Mouse (Mus musculus): ENCODE measurements around the gene Stambpl1. TPM values are rescaled to one million over a fixed set of nuclear protein-coding genes. Genes with fewer than 3 reads are reported as not detected.

Stambpl1 gene
- total RNA-seq (2015; ENCODE audit: low replicate concordance) (8.6 and 12.5 TPM in 2 replicates), total RNA-seq (2017; ENCODE audit: low replicate concordance) (2.9 and 9.8 TPM in 2 replicates)

DNA sequence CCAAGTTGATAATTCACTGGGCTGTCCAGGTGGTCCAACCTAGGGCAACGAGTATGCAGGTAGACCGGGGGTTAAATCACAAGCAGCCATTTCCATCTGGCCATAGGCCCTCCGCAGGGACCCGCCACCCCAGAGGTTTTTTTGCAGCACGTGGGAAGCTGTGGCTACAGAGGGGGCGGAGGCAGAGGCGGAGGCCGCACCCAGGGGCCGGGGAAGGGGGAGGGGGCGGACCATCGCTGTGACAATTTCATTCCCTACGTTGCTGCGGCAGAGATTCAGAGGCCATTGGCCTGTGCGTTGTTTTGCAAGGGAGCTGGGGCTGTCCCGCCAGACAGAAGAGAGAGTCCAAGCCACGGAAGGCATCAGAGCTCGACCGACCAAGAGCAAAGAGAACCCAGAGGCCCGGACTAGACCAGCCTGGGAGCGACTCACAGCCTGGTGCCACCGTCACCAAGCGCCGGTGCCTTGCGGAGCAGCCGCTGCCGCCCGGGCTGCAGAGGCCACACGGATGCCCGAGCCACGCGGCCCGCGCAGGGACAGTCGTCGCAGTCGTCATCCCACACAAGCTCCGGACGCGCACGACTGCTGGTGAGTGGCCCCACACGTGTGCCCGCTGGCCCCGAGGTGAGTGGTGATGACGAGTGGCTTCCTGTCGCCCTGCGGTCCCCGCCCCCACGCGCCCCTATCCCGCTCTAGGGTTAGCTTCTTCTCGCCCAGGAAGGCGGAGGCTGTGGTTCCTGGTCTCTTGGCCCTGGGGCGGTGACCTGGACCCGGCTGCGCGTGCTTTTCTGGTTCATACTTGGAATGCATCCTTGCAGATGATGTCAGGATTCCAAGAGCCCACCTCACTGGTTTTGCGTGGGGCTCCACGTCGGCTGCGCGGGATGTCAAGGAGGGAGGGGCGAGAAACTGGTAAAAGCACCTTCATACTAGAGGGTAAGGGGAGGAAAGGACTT, at the start of gene Stambpl1:
TSS of gene Stambpl1 (plus strand) at position 222 of the 956 bp plus-strand sequence.
- ATAC-seq (replicated peaks; ENCODE audit: low FRiP score, poor library complexity, severe bottlenecking), result no peak

GRCm38 (mm10) chr19:34148421-34148820, 43.6 kb upstream of the Stambpl1 start:
- no peak for ATAC-seq (replicated peaks; ENCODE audit: low FRiP score, poor library complexity, severe bottlenecking)

DNA sequence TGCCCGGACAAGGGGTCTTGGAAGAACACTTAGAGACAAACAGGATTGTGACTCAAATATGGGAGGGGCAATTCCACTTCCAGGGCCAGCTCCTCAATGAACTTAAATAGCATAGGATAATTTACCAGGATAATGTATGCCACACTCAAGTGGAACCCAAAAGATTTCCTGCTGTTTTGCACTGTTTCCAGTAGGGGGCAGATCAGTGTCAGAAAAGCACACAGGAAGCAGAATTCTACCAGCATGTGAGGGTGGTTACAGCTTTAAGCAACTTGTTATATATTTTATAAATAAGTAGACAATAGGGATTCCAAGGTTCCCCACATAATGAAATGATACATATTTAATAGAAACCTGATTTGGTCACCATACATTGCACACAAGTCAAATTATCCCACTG, 40.1 kb upstream of the Stambpl1 start:
- ATAC-seq (replicated peaks; ENCODE audit: low FRiP score, poor library complexity, severe bottlenecking), result no peak

DNA sequence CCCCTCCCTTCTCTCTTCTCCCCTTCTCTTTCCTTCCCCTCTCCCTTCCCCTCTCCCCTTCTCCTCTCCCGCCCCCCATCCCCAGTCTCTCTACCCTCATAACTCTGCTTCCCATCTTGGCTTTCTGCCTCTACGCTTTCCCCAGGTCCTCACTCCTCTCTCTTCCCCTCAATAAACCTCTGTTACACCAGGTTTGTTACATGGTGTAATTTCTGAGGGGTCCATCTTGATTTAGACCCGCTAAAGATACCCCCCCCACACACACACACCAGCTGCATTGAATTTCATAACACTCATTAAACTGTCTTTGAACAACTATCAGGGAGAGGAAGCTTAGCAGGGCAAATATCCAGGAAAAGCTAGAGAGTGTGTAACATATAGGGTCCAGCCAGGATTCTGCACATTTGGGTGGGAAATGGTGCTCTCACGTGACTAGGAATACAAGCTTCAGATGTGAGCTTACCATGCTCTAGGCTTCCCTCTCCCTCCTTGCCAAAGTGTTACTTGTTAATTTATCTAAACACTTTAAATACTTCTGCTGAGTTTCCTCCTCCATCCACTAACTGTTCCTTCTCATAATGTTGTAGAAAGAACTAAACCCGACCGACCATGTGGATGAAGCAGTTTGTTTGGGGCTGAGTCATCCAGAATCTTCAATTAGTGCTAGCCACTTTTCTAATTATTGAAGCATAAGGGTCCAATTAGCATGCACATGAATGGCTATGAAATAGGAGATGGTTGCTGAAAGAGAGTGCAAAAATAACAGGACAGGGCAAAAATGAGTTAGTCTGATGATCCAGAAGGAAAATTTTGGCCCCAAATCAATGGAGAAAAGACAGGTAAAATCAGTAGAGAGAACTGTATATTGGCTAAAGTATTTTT, 38.5 kb upstream of the Stambpl1 start:
- no peak for ATAC-seq (replicated peaks; ENCODE audit: low FRiP score, poor library complexity, severe bottlenecking)

DNA sequence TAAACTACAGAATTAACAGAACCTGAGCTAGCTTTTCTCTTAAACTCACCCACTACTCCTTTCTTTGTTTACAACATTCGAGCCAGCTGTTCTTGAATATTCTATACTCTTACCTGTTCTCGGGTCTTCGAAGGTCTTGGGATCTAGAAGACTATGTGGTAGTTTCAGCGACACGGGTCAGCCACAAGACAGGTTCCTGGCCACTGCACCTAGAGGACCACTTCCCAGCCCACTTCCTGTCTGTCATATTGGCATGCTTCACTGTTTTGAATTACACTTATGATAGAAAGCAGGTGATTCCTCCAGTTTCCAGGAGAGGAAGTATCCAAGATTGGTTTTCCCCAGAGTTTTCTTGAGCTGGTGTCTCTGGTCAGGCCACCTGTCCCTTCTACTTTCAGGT, 29.3 kb upstream of the Stambpl1 start:
- no peak for ATAC-seq (replicated peaks; ENCODE audit: low FRiP score, poor library complexity, severe bottlenecking)

DNA sequence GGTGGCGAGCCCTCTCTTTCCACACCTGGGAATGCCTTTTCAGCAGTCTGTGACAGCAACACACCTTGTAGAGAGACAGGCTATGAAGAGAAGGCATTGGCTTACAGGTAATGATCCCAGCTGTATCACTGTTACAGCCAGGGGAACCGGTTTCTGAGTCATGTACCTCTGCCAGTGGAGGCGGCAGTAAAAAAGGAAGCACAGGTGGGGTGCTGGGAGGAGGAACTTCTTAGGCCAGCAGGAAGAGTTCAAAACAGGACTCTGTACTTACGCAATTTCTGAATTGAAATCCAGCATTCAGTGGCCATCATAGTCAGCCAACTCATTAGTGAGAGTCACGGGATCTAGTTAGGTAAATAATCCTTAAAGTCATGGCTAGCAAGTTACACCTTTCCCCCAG, 26.1 kb upstream of the Stambpl1 start, which contains the start of gene Ankrd22:
TSS of gene Ankrd22 (minus strand) at position 163 of the 400 bp plus-strand sequence.
- ATAC-seq (replicated peaks; ENCODE audit: low FRiP score, poor library complexity, severe bottlenecking), result no peak

GRCm38 (mm10) chr19:34166386-34166785, 25.6 kb upstream of the Stambpl1 start:
- ATAC-seq (replicated peaks; ENCODE audit: low FRiP score, poor library complexity, severe bottlenecking), result no peak

- ATAC-seq (replicated peaks; ENCODE audit: low FRiP score, poor library complexity, severe bottlenecking), result no peak
These were observed 23.9 kb upstream of the Stambpl1 start for GRCm38 (mm10) chr19:34167896-34168661.

- no peak for ATAC-seq (replicated peaks; ENCODE audit: low FRiP score, poor library complexity, severe bottlenecking)
These were observed 22.9 kb upstream of the Stambpl1 start for GRCm38 (mm10) chr19:34169121-34169520.

- ATAC-seq (replicated peaks; ENCODE audit: low FRiP score, poor library complexity, severe bottlenecking), result no peak
These were observed 20.9 kb upstream of the Stambpl1 start for GRCm38 (mm10) chr19:34171167-34171566.

DNA sequence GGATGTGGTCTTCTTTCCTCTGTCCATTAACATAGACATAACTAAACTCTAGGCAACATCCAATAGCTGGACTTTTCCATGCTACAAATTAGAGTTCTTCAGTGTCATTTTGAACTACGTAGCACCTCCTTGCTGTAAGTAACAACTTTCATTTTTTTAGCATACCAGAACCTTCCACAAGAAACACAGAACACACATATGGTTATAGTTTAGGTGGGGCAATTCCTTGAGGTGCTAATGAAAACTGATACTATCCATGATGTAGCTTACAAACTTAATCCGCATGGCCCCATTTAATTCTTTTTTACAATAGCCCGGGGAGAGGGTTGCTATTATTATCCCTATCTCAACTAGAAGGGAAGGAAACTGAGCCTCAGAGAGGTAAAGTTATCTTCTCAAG, 18.0 kb upstream of the Stambpl1 start:
- ATAC-seq (replicated peaks; ENCODE audit: low FRiP score, poor library complexity, severe bottlenecking), result no peak

GRCm38 (mm10) chr19:34179136-34179535, 12.9 kb upstream of the Stambpl1 start:
- no peak for ATAC-seq (replicated peaks; ENCODE audit: low FRiP score, poor library complexity, severe bottlenecking)

- ATAC-seq (replicated peaks; ENCODE audit: low FRiP score, poor library complexity, severe bottlenecking), result no peak
These were observed 11.7 kb upstream of the Stambpl1 start for GRCm38 (mm10) chr19:34180316-34180715.

DNA sequence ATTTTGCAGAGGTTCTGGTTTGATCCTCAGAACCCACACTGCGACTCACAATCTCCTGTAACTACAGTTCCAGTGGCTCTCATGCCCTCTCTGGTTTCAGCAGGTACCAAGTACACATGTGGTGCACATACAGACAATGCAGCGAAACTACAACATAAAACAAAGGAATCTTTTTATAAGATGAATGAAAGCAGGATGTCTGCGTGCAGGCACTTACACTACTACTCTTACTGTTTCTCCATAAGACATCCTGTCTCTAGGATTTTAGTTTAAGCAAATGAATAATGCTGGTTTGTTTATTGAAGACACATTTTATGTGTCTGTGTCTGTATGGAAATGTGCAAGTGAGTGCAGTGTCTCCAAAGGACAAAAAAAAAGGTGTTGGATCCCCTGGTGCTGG, 10.8 kb upstream of the Stambpl1 start:
- ATAC-seq (replicated peaks; ENCODE audit: low FRiP score, poor library complexity, severe bottlenecking), result no peak

DNA sequence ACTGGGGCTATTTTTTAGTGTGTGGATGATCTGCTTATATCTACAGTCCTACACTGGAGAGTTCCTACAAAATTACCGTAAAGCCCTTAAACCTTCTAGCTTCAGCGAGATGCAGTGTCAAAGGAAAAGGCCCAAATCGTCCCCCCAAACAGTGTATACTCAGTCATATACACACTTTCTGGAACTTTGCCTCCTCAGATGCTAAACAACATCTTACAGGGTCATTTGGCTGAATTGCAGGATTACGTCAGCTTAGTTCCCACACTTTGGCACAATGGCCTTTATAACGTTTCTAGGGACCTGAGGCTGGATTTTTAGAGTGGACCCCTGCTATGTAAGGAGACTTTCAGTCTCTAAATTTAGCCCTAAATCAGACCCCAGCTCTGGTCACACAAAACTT, 9.5 kb upstream of the Stambpl1 start:
- ATAC-seq (replicated peaks; ENCODE audit: low FRiP score, poor library complexity, severe bottlenecking), result no peak

- no peak for ATAC-seq (replicated peaks; ENCODE audit: low FRiP score, poor library complexity, severe bottlenecking)
These were observed 5.2 kb upstream of the Stambpl1 start for GRCm38 (mm10) chr19:34186845-34187244.

DNA sequence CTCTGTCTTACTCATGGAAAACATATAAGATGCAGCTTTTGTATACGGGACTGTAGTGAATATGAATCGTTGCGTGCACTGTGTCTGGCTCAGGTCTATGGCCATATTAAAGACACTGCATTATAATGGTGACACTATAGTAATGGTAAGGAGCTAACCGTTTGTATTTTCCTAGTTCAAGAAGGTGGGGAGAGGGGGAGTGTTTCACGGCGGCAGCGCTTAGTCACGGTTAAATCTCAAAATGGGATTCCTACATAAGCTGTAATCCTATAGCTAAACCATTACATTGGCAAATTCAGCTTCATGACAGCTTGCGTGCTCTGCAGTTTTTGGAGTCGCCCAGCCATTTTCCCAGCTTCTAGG, 403 bp upstream of the Stambpl1 start:
- no peak for ATAC-seq (replicated peaks; ENCODE audit: low FRiP score, poor library complexity, severe bottlenecking)

- ATAC-seq (replicated peaks; ENCODE audit: low FRiP score, poor library complexity, severe bottlenecking), result no peak
These were observed 1.1 kb downstream of the Stambpl1 start for GRCm38 (mm10) chr19:34193149-34193548.

GRCm38 (mm10) chr19:34193683-34194082, 1.7 kb downstream of the Stambpl1 start:
- ATAC-seq (replicated peaks; ENCODE audit: low FRiP score, poor library complexity, severe bottlenecking), result no peak

Measured in erythroblast, adult 5-6 weeks (primary cell).